Mouse (Mus musculus): ENCODE results near the gene Bcl2l12.

DNA sequence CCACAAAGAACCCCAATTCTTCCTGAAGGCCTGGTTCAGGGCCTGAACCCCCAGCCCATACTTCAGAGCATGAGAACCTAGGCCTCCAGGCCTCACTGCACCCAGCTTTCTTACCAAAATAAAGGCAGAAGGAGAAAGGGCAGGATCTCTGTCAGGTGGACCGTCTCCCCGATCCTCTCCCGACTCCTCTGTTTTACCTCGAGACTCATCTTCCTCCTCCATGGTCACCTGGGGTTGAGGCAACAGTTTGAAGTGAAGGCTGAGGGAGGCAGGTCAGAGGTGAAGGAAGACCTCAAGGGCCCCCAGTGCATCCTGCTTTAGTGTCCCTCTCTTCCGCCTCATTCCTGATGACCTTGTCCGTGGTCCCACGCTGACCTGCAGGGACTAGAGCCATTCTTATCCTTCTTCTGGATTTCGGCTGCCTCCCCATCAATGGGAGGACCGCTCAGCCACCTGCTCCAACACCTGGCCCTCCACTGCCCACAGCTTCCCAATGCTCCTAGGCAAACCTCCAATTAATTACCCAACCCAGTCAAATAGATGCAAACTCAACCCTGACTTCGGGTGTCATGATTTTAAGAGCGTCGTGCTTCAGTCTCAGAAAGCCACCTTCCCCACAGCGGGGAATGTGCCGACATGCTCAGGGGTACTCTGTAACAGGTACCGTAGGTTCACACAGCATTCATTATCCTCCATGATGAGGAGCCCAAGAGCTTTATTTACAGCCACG, 15.0 kb upstream of the Bcl2l12 start:
- TF ChIP-seq EP300 (optimal IDR thresholded peaks at IDR 0.05) (no peak), CTCF (IDR thresholded peaks at IDR 0.05; ENCODE audit: low read depth) (no peak)
